Mouse (Mus musculus): ENCODE data around the gene Pcolce. TPM values are rescaled to one million over a fixed set of nuclear protein-coding genes. Genes with fewer than 3 reads are reported as not detected.

Pcolce gene
- polyA plus RNA-seq, 1 experiment from 2014 or later, result 75.5 TPM

GRCm38 (mm10) chr5:137570691-137571586 is 42.6 kb downstream of the Pcolce start:
- H3K4me2 ChIP-seq (ENCODE audit: low read depth), result no peak overlapping the region
- ATAC-seq (ENCODE audit: insufficient read depth, low FRiP score, low TSS enrichment), result no peak
- no peaks in the 10 kb centered on the region for H3K9me3 ChIP-seq (ENCODE audit: control insufficient read depth, low read length)
- no peak overlapping the region for H3K4me3 ChIP-seq (ENCODE audit: low read depth, low read length)
- no peak for DNase-seq (ENCODE audit: low spot score)
- no peaks in the 10 kb centered on the region for H3K36me3 ChIP-seq (ENCODE audit: control insufficient read depth, insufficient read depth, low read length)
- WGBS, result 82% methylated on average over 17 of the region's 17 CpGs
- H3K27ac ChIP-seq (ENCODE audit: low read depth, low read length), result no peak overlapping the region
- peaks cover 2% of the 10 kb centered on the region; the same call in 1 of the 2 replicates for H3K27me3 ChIP-seq (ENCODE audit: control insufficient read depth, insufficient read depth, low read length)
- no peak overlapping the region for H3K9ac ChIP-seq (ENCODE audit: low read length)
- H3K4me1 ChIP-seq (ENCODE audit: control insufficient read depth, insufficient read depth, low read length), result no peaks in the 10 kb centered on the region

- peaks cover 2% of the 10 kb centered on the region; the same call in 1 of the 2 replicates for H3K27me3 ChIP-seq (ENCODE audit: control insufficient read depth, insufficient read depth, low read length)
- DNase-seq (ENCODE audit: low spot score) (no peak), ATAC-seq (ENCODE audit: insufficient read depth, low FRiP score, low TSS enrichment) (no peak)
- H3K27ac ChIP-seq (ENCODE audit: low read depth, low read length), result no peak overlapping the region
- no peak overlapping the region for H3K4me2 ChIP-seq (ENCODE audit: low read depth)
- WGBS, result 57% methylated on average over 7 of the region's 7 CpGs
- no peak overlapping the region for H3K9ac ChIP-seq (ENCODE audit: low read length)
- H3K4me3 ChIP-seq (ENCODE audit: low read depth, low read length), result no peak overlapping the region
- no peaks in the 10 kb centered on the region for H3K36me3 ChIP-seq (ENCODE audit: control insufficient read depth, insufficient read depth, low read length)
- H3K9me3 ChIP-seq (ENCODE audit: control insufficient read depth, low read length), result no peaks in the 10 kb centered on the region
- no peaks in the 10 kb centered on the region for H3K4me1 ChIP-seq (ENCODE audit: control insufficient read depth, insufficient read depth, low read length)
Measured at GRCm38 (mm10) chr5:137570181-137570580, 43.4 kb downstream of the Pcolce start.

- H3K4me2 ChIP-seq (ENCODE audit: low read depth), result no peak within 1 kb of the TSS
- WGBS, result 28% methylated on average over 9 of the region's 9 CpGs
- no peaks in the 10 kb centered on the region for H3K36me3 ChIP-seq (ENCODE audit: control insufficient read depth, insufficient read depth, low read length)
- no peak for DNase-seq (ENCODE audit: low spot score)
- H3K9ac ChIP-seq (ENCODE audit: low read length), result no peak within 1 kb of the TSS
- H3K9me3 ChIP-seq (ENCODE audit: control insufficient read depth, low read length), result no peaks in the 10 kb centered on the region
- 0 out of 2 replicates have a peak, but pooled peaks cover 2% of the 10 kb centered on the region for H3K27me3 ChIP-seq (ENCODE audit: control insufficient read depth, insufficient read depth, low read length)
- H3K27ac ChIP-seq (ENCODE audit: low read depth, low read length), result no peak within 1 kb of the TSS
- H3K4me1 ChIP-seq (ENCODE audit: control insufficient read depth, insufficient read depth, low read length), result no peaks in the 10 kb centered on the region
- ATAC-seq (ENCODE audit: insufficient read depth, low FRiP score, low TSS enrichment), result no peak
- no peak within 1 kb of the TSS for H3K4me3 ChIP-seq (ENCODE audit: low read depth, low read length)
Measured at GRCm38 (mm10) chr5:137569665-137570064, 43.9 kb downstream of the Pcolce start, which contains the start of gene Tfr2. TSS of gene Tfr2 (plus strand) at chr5:137569840.

- Histone ChIP-seq H3K9ac (ENCODE audit: low read length) (no peak overlapping the region), H3K36me3 (ENCODE audit: control insufficient read depth, insufficient read depth, low read length) (no peaks in the 10 kb centered on the region), H3K9me3 (ENCODE audit: control insufficient read depth, low read length) (no peaks in the 10 kb centered on the region), H3K4me3 (ENCODE audit: low read depth, low read length) (no peak overlapping the region), H3K4me1 (ENCODE audit: control insufficient read depth, insufficient read depth, low read length) (no peaks in the 10 kb centered on the region), H3K27ac (ENCODE audit: low read depth, low read length) (no peak overlapping the region), H3K27me3 (ENCODE audit: control insufficient read depth, insufficient read depth, low read length) (0 out of 2 replicates have a peak, but pooled peaks cover 2% of the 10 kb centered on the region), H3K4me2 (ENCODE audit: low read depth) (no peak overlapping the region)
- WGBS, result 78% methylated on average over 12 of the region's 12 CpGs
- ATAC-seq (ENCODE audit: insufficient read depth, low FRiP score, low TSS enrichment) (no peak), DNase-seq (ENCODE audit: low spot score) (no peak)
Measured at GRCm38 (mm10) chr5:137569031-137569430, 44.6 kb downstream of the Pcolce start.

- Histone ChIP-seq H3K4me2 (ENCODE audit: low read depth) (no peak overlapping the region), H3K27ac (ENCODE audit: low read depth, low read length) (no peak overlapping the region), H3K36me3 (ENCODE audit: control insufficient read depth, insufficient read depth, low read length) (no peaks in the 10 kb centered on the region), H3K4me1 (ENCODE audit: control insufficient read depth, insufficient read depth, low read length) (no peaks in the 10 kb centered on the region), H3K9ac (ENCODE audit: low read length) (no peak overlapping the region), H3K27me3 (ENCODE audit: control insufficient read depth, insufficient read depth, low read length) (0 out of 2 replicates have a peak, but pooled peaks cover 2% of the 10 kb centered on the region), H3K9me3 (ENCODE audit: control insufficient read depth, low read length) (no peaks in the 10 kb centered on the region), H3K4me3 (ENCODE audit: low read depth, low read length) (no peak overlapping the region)
- 81% methylated on average over 8 of the region's 8 CpGs for WGBS
- ATAC-seq (ENCODE audit: insufficient read depth, low FRiP score, low TSS enrichment) (no peak), DNase-seq (ENCODE audit: low spot score) (no peak)
Measured at GRCm38 (mm10) chr5:137568223-137568798, 45.3 kb downstream of the Pcolce start.

- DNase-seq (ENCODE audit: low spot score) (no peak), ATAC-seq (ENCODE audit: insufficient read depth, low FRiP score, low TSS enrichment) (no peak)
- H3K4me1 ChIP-seq (ENCODE audit: control insufficient read depth, insufficient read depth, low read length), result no peaks in the 10 kb centered on the region
- no peaks in the 10 kb centered on the region for H3K27me3 ChIP-seq (ENCODE audit: control insufficient read depth, insufficient read depth, low read length)
- H3K9ac ChIP-seq (ENCODE audit: low read length), result no peak overlapping the region
- H3K4me3 ChIP-seq (ENCODE audit: low read depth, low read length), result no peak overlapping the region
- H3K36me3 ChIP-seq (ENCODE audit: control insufficient read depth, insufficient read depth, low read length), result no peaks in the 10 kb centered on the region
- WGBS, result 88% methylated on average over 5 of the region's 5 CpGs
- H3K27ac ChIP-seq (ENCODE audit: low read depth, low read length), result no peak overlapping the region
- H3K9me3 ChIP-seq (ENCODE audit: control insufficient read depth, low read length), result no peaks in the 10 kb centered on the region
- no peak overlapping the region for H3K4me2 ChIP-seq (ENCODE audit: low read depth)
Measured at GRCm38 (mm10) chr5:137566416-137566815, 47.2 kb downstream of the Pcolce start.

GRCm38 (mm10) chr5:137565744-137566143 is 47.8 kb downstream of the Pcolce start:
- ATAC-seq (ENCODE audit: insufficient read depth, low FRiP score, low TSS enrichment) (no peak), DNase-seq (ENCODE audit: low spot score) (no peak)
- H3K9me3 ChIP-seq (ENCODE audit: control insufficient read depth, low read length), result no peaks in the 10 kb centered on the region
- H3K4me1 ChIP-seq (ENCODE audit: control insufficient read depth, insufficient read depth, low read length), result no peaks in the 10 kb centered on the region
- H3K36me3 ChIP-seq (ENCODE audit: control insufficient read depth, insufficient read depth, low read length), result no peaks in the 10 kb centered on the region
- H3K4me2 ChIP-seq (ENCODE audit: low read depth), result no peak overlapping the region
- H3K27me3 ChIP-seq (ENCODE audit: control insufficient read depth, insufficient read depth, low read length), result no peaks in the 10 kb centered on the region
- H3K27ac ChIP-seq (ENCODE audit: low read depth, low read length), result no peak overlapping the region
- 69% methylated on average over 6 of the region's 6 CpGs for WGBS
- H3K4me3 ChIP-seq (ENCODE audit: low read depth, low read length), result no peak overlapping the region
- H3K9ac ChIP-seq (ENCODE audit: low read length), result no peak overlapping the region

- ATAC-seq (ENCODE audit: insufficient read depth, low FRiP score, low TSS enrichment), result no peak
- H3K4me1 ChIP-seq (ENCODE audit: control insufficient read depth, insufficient read depth, low read length), result no peaks in the 10 kb centered on the region
- no peaks in the 10 kb centered on the region for H3K9me3 ChIP-seq (ENCODE audit: control insufficient read depth, low read length)
- H3K36me3 ChIP-seq (ENCODE audit: control insufficient read depth, insufficient read depth, low read length), result no peaks in the 10 kb centered on the region
- H3K9ac ChIP-seq (ENCODE audit: low read length), result no peak overlapping the region
- H3K4me2 ChIP-seq (ENCODE audit: low read depth), result no peak overlapping the region
- no peak for DNase-seq (ENCODE audit: low spot score)
- 76% methylated on average over 10 of the region's 10 CpGs for WGBS
- H3K27ac ChIP-seq (ENCODE audit: low read depth, low read length), result no peak overlapping the region
- H3K4me3 ChIP-seq (ENCODE audit: low read depth, low read length), result no peak overlapping the region
- no peaks in the 10 kb centered on the region for H3K27me3 ChIP-seq (ENCODE audit: control insufficient read depth, insufficient read depth, low read length)
Measured at GRCm38 (mm10) chr5:137562965-137563364, 50.6 kb downstream of the Pcolce start.
